Mouse (Mus musculus): ENCODE results near the gene Higd1c.
"Not testable (repeated sequence)": the region's sequence is repeated elsewhere in the genome, so short reads cannot be mapped to it uniquely, and the experiment has no call there.

- not testable (repeated sequence) for TF ChIP-seq GATA1, TAL1 (IDR thresholded peaks at IDR 0.05; ENCODE audit: low read length)
Measured at GRCm38 (mm10) chr15:100328089-100328488, 36.3 kb upstream of the Higd1c start.
